Mouse (Mus musculus) heart, postnatal 36 days (tissue): Measurements from ENCODE around the gene Nop2. TPM values are rescaled to one million over a fixed set of nuclear protein-coding genes. Genes with fewer than 3 reads are reported as not detected.

Source experiments
- DNase-seq, 2 experiments: peaks; one replicate each; pipeline ENCODE4 v3.0.0; 2021 to 2022
- intact Hi-C: fragments of 180-260 bp; cut with DNase I; formaldehyde crosslinking; loops from one replicate; pipeline ENCODE4 v1.15.1; 2025
- total RNA-seq, 2 experiments: library from RNA; stranded (reverse); gene quantifications; 2 replicates each; pipeline ENCODE4 v1.2.3; 2021

Nop2 gene
- total RNA-seq, result 10 to 100 TPM; 20.3 to 21.0 TPM

DNA sequence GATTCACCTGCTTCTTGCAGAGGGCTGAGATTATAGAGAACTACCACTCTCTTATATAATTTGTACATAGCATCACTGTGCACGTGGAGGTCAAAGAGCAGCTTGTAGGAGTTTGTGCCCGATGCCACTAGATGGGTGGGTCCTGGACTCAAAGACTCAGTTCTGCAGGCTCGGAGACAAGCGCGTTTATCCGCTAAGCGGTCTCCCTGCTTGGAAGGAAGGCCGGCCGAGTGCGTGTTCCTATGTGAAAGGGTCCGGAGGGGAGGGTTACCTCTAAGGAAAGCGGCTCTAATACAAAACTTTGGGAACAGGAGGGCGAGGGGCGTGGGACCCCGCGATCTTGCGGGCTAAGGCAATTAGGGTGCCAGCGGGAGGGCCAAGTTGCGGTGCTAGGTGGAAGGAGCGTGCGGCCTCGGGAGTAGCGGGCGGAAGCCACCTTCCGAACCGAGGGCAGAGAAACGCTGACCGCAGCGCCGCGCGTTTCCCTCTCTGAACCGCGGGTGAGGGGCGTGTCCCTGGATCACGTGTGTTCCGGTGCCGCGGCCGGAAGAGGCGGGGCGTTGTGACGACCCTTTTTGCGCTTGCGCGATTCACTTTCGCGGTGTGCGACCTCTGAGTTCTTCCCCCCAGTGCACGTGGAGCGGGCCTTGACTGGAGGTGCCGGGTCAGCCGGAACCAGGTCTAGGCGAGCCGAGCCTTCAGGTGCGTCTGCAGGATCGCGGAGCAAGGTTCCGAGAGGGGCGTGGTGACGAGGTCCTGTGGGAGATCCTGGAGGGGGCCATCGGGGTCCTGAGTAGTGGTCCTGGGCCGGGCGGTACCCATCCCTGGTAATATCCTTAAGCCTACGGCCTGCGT is at the start of gene Nop2:
Gene Nop2 (plus strand): TSS at position 608 of the 855 bp plus-strand sequence.
- peak; percentile 86 for DNase-seq
- intact Hi-C loops, result loop anchor here (2.0 kb wide), 2 partner anchors 29 to 33 kb away; no protein-coding TSS in a partner anchor

- intact Hi-C loops, result loop anchor here (1.0 to 2.0 kb wide), 3 partner anchors 37 to 222 kb away; partner anchors contain the start of gene Zfp384
- DNase-seq, result no peak
These were observed 48.8 kb upstream of the Nop2 start for GRCm38 (mm10) chr6:125082801-125083386.

DNA sequence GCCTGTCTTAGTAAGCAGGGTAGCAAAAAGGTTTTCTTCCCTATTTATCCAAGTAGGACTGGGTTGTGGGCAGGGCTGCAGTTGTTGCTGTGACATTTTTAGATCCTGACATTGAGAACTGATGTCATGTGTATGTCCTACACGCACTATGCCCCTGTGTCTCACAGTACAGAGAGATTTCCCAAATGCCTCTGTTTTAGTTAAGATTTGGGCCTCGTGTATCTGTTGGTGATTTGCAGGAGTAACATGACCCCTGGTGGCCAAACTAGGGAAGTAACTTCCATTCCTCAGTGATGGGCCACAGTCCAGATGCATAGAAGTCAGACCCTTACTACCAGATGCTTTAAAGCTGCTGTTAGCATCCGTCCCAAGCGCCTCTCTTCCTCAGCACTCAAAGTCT is 47.3 kb upstream of the Nop2 start:
- DNase-seq, result peak; percentile 57 to 63
- intact Hi-C loops, result loop anchor here (1.0 kb wide), 1 partner anchor 181 kb away; no protein-coding TSS in a partner anchor

- intact Hi-C loops, result no loop called here
- no peak for DNase-seq
These were observed 43.8 kb upstream of the Nop2 start for GRCm38 (mm10) chr6:125087937-125088336.

GRCm38 (mm10) chr6:125088561-125089321 is 43.0 kb upstream of the Nop2 start:
- DNase-seq, result peak; percentile 74 to 78
- intact Hi-C loops, result no loop called here

- intact Hi-C loops, result no loop called here
- DNase-seq, result peak; percentile 69 to 72
These were observed 42.0 kb upstream of the Nop2 start for GRCm38 (mm10) chr6:125089521-125090321.

DNA sequence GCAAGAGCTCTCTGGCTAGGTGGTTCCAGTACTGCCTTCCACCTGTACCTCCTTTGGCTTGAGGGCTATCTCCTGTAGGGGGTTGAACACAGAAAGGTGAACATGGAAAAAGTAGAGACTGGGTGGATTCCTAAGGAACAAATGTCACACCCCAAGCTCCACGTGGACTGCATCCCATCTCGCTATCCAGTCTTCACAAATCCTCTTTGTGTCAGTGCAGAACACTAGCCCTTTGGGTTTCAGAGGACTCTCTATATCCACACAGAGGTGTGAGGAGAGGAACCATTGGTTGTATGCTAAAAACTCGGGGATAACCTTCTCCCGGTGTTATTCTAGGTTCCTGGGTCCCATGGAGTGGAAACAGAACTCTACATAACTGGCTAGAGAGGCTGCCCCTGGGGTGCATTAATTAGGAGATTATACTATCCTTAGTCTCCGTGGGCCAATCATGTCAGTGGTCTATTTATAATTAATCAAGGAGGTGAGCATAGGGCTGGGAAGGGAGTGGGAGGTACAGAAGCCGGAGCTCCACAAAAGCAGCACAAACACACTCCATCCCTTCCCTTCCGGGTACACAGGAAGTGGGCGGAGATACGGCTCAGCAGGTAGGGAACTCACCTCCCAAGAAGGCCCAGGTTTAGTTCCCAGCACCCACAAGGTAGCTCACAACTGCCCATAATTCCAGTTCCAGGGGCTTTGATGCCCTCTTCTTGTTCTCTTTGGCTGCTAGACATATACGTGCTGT is 41.2 kb upstream of the Nop2 start:
- intact Hi-C loops, result no loop called here
- no peak for DNase-seq

DNA sequence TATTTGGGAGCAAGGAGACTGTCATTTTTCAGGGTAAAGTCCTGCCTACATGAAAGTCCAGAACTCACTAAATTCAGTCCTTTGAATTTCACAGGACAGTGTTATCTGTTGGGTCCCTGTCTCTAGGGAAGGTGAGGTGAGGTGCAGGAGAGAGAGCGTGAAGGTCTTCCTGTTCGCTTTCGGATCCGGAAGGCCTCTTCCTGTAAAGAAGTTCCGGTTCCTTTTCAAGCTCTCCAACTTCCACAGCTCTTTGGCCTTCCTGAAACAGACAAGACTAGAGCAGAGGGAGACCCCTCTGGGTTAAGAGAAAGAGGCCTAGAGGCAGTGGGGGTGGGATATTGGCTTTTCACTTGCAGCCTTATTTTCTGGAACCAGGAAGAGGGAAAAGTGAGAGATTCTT is 39.3 kb upstream of the Nop2 start:
- intact Hi-C loops, result no loop called here
- no peak for DNase-seq

- intact Hi-C loops, result no loop called here
- DNase-seq, result no peak
These were observed 36.9 kb upstream of the Nop2 start for GRCm38 (mm10) chr6:125094843-125095242.

DNA sequence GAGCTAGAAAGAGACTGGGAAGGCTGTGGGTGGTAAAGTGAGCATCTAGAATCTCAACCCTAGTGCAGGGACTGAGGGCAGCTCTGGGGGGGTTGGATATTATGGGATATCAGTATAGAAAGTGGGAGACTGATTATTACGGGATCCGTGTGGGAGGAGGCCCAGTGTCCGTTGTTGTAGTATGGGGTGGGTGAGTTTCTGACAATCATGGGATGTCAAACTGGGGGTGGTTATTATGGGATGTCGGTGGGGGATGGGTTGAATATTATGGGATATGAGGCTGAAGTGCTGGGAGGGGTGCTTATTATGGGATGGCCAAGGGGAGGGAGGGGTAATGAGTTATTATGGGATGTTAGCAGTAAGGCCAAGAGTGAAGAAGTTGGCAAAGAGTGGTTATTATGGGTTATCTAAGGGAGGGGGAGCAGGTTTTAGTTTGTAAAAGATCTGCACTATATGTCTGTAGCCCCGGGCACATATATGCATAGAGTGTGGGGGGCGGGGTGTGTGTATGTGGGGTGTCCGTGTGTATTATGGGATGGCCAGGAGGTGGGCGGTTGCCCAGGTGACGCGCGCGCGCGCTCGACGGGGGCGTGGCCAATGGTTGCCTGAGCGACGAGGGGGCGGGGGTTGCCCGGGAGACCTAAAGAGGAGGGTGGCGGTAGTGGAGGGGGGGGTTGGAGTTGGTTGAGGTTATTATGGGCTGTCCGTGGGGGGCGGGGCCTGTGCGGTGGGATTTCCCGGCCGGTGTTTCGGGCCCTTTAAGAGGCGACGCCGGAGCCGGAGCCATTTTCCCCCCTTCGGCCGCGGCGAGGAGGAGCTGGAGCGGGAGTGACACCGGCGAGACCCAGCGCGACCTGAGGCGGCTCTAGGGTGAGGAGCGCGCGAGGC is 36.1 kb upstream of the Nop2 start, which contains the start of gene Chd4:
Gene Chd4 (plus strand): TSS at position 591 of the 888 bp plus-strand sequence.
- intact Hi-C loops, result no loop called here
- peak; percentile 86 to 90 for DNase-seq

DNA sequence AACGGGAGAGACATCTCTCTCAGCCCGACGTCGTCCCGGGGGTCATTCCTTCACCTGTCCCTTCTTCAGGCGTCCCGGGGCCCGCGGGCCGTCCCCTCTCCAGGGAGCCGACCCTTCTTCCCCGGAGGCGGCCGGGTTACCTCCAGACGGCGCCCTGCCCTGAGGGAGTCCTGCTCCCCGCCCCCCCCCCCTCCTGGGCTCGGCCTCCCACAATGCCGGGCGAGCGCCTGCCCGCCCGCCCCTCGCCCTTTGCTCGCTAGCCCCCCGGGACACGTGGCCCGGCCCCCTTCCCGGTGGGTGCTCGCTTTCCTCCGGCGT is 35.5 kb upstream of the Nop2 start:
- intact Hi-C loops, result no loop called here
- no peak for DNase-seq

DNA sequence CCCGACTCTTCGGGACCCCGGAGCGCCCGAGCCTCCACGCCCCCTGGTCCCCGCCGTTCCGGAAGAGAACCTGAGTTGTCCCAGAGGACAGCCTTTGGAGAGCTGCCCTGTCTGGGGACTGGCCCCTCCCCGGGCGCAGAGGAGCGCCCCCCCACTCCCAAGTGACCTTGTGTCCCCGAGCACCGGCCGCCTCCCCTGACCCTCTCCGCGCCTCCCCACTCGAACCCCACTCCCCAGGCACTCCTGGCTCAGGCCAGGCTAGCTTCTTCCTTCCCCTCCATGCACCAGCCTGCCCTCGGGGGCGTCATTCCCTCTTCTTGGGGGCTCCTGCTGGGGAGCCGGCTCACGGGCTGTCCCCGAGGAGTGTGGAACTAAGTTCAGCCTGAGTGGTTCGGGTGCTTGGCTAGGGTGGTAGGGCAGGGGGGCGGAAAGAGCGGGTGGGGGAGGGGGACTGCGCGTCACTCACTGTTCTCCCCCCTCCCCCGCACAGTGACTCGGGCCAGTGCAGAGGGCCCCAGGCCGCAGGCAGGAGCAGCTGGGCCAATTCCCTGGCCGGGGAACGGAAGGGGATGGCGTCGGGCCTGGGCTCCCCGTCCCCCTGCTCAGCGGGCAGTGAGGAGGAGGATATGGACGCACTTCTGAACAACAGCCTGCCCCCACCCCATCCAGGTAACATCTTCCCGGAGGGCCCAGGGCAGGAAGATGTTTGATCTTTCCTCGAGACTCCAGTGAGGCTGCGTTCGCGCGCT is 34.9 kb upstream of the Nop2 start:
- peak; percentile 72 to 78 for DNase-seq
- intact Hi-C loops, result no loop called here

GRCm38 (mm10) chr6:125097346-125097689 is 34.4 kb upstream of the Nop2 start:
- intact Hi-C loops, result no loop called here

GRCm38 (mm10) chr6:125097951-125098350 is 33.8 kb upstream of the Nop2 start:
- no peak for DNase-seq
- intact Hi-C loops, result no loop called here

More at GRCm38 (mm10) chr6:125097346-125097689, 34.4 kb upstream of the Nop2 start:
- DNase-seq, result no peak

- intact Hi-C loops, result no loop called here
- DNase-seq, result peak in 1 of 2 experiments; percentile 23
These were observed 33.2 kb upstream of the Nop2 start for GRCm38 (mm10) chr6:125098513-125098912.

DNA sequence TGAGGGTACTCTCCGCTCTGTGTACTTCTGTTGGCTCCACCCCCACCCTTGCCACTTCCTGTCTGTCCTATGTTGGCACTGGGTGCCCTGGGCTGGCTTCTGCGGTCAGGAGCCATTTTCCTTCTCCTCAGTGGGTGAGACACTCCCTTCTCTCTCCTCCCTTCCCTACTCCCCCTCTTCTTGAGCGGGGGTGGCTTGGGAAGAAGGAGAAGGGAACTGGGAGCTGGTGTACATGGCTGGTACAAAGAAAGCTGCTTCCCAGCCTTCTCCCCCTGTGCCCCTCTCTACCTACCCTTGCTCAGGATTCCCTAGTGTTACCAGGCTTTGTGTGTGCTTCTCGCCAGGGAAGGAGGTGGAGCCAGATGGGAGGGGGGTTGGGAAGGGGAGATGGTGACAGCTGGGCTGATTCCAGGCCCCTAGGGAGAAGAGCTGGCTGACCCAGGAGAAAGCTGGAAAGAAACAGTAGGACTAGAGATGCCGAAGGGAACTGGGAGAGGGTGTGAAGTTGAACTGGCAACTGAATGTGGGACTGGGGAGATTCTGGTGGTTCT is 32.2 kb upstream of the Nop2 start:
- intact Hi-C loops, result no loop called here
- DNase-seq, result peak; percentile 52 to 56

DNA sequence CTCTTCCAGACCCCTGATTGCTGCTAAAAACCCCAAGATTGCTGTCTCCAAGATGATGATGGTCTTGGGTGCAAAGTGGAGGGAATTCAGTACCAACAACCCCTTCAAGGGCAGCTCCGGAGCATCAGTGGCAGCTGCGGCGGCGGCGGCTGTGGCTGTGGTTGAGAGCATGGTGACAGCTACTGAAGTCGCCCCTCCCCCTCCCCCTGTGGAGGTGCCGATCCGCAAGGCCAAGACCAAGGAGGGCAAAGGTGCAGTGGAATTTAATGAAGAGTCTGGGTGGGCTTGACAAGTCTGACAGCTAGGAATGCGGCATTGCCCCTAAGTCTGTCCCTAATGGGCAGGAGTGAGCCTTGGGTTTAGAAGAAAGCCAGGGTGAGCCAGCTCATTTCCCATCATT is 30.3 kb upstream of the Nop2 start:
- no peak for DNase-seq
- intact Hi-C loops, result no loop called here

DNA sequence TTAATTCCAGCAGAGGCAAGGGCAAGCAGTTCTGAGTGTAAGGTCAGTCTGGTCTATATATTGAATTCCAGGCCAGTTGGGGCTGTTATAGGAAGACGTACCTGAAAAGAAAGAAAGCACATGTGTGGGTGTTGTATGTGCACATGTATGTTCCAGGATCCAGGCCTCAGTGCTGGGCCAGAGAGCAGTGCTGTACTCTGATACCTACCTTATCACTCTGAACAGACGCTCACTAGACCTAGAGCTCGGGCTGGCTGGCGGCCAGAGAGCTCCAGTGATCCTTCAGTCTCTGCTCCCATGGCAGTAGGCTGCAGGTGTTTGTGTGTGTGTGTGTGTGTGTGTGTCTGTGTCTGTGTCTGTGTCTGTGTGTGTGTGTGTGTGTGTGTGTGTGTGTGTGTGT is 27.5 kb upstream of the Nop2 start:
- DNase-seq, result no peak
- intact Hi-C loops, result no loop called here
